Mouse (Mus musculus): ENCODE results near the gene Syk.

- TF ChIP-seq POLR2A (IDR thresholded peaks at IDR 0.05; ENCODE audit: insufficient read depth, low read length) (no peak), CTCF (IDR thresholded peaks at IDR 0.05; ENCODE audit: low read depth, low read length) (no peak)
Observed at GRCm38 (mm10) chr13:52605911-52606310, 22.9 kb downstream of the Syk start.

Data from ES-Bruce4 (cell line).